Mouse (Mus musculus) forebrain, embryonic 13.5 days (tissue): ENCODE results near the gene Tmed8. TPM values are rescaled to one million over a fixed set of nuclear protein-coding genes. Genes with fewer than 3 reads are reported as not detected.

Experiments
- ATAC-seq: fragments of 200-750 bp; cut with Nextera tagmentation; 2 replicates; pipeline ENCODE4 v1.8.0; 2017
- H3K27ac ChIP-seq: fragments of 300-500 bp; sonication (generic); 2 replicates; pipeline ENCODE4 v1.5.1; 2015; ENCODE audit warnings: inconsistent platforms, mild to moderate bottlenecking, moderate library complexity
- H3K27me3 ChIP-seq: fragments of 300-500 bp; sonication (generic); 2 replicates; pipeline ENCODE4 v1.6.1; 2015; ENCODE audit warnings: mild to moderate bottlenecking, inconsistent platforms
- H3K36me3 ChIP-seq: fragments of 300-500 bp; sonication (generic); 2 replicates; pipeline ENCODE4 v1.6.1; 2015; ENCODE audit warnings: mild to moderate bottlenecking, inconsistent platforms; ENCODE audit not compliant: poor library complexity, severe bottlenecking
- H3K4me1 ChIP-seq: fragments of 300-500 bp; sonication (generic); 2 replicates; pipeline ENCODE4 v1.6.1; 2015; ENCODE audit warnings: inconsistent platforms
- H3K4me2 ChIP-seq: fragments of 300-500 bp; sonication (generic); 2 replicates; pipeline ENCODE4 v1.6.1; 2015; ENCODE audit warnings: inconsistent platforms, mild to moderate bottlenecking, moderate library complexity
- H3K4me3 ChIP-seq: fragments of 300-500 bp; sonication (generic); 2 replicates; pipeline ENCODE4 v1.5.1; 2015; ENCODE audit warnings: mild to moderate bottlenecking, inconsistent platforms
- H3K9ac ChIP-seq: fragments of 300-500 bp; sonication (generic); 2 replicates; pipeline ENCODE4 v1.6.1; 2015; ENCODE audit warnings: mild to moderate bottlenecking, inconsistent platforms
- H3K9me3 ChIP-seq: fragments of 300-500 bp; sonication (generic); replicated peaks from 2 replicates; pipeline ENCODE4 v1.6.1; 2016; ENCODE audit warnings: inconsistent platforms
- WGBS: fragments of 180-500 bp; shearing (Covaris S2); methylation state at CpG from one replicate; pipeline ENCODE4 v1.1.7; 2015; 5-methylcytosine and 5-hydroxymethylcytosine counted together
- polyA plus RNA-seq: library from polyadenylated mRNA; unstranded; fragments of >200 nt; fragmentation: Nextera tagmentation; extraction: Ambion mirVana; gene quantifications from 2 replicates; pipeline ENCODE4 v1.2.1, GENCODE M21; 2015

Gene Tmed8
- polyA plus RNA-seq, 1 experiment from 2014 or later, result 2.6 TPM

GRCm38 (mm10) chr12:87131181-87131580 is 69.1 kb downstream of the Tmed8 start:
- H3K4me2 ChIP-seq, result no peak overlapping the region
- H3K9ac ChIP-seq, result peak overlapping the region; percentile 34; the same call in 1 of the 2 replicates
- no peak overlapping the region for H3K4me3 ChIP-seq
- peaks cover 12% of the 10 kb centered on the region for H3K4me1 ChIP-seq
- 41% methylated on average over 2 of the region's 2 CpGs for WGBS
- peak; percentile 43; the same call in 1 of the 2 replicates for ATAC-seq
- H3K9me3 ChIP-seq, result no peaks in the 10 kb centered on the region
- peak overlapping the region; percentile 57; the same call in 1 of the 2 replicates for H3K27ac ChIP-seq
- no peaks in the 10 kb centered on the region for H3K27me3 ChIP-seq
- peaks cover 55% of the 10 kb centered on the region for H3K36me3 ChIP-seq

GRCm38 (mm10) chr12:87130224-87130623 is 70.0 kb downstream of the Tmed8 start:
- WGBS, result 94% methylated on average over 4 of the region's 4 CpGs
- Histone ChIP-seq H3K4me3 (no peak overlapping the region), H3K36me3 (peaks cover 53% of the 10 kb centered on the region), H3K4me2 (no peak overlapping the region), H3K9ac (no peak overlapping the region), H3K27ac (no peak overlapping the region), H3K4me1 (peaks cover 12% of the 10 kb centered on the region), H3K9me3 (no peaks in the 10 kb centered on the region), H3K27me3 (no peaks in the 10 kb centered on the region)
- no peak for ATAC-seq

- Histone ChIP-seq H3K4me1 (peaks cover 11% of the 10 kb centered on the region), H3K4me2 (no peak overlapping the region), H3K27me3 (no peaks in the 10 kb centered on the region), H3K4me3 (no peak overlapping the region), H3K36me3 (peaks cover 56% of the 10 kb centered on the region), H3K9ac (no peak overlapping the region), H3K9me3 (no peaks in the 10 kb centered on the region), H3K27ac (no peak overlapping the region)
- ATAC-seq, result no peak
- WGBS, result 62% methylated on average over 4 of the region's 4 CpGs
Measured at GRCm38 (mm10) chr12:87127256-87127655, 73.0 kb downstream of the Tmed8 start.

- no peak overlapping the region for H3K27ac ChIP-seq
- no peak overlapping the region for H3K9ac ChIP-seq
- no peaks in the 10 kb centered on the region for H3K9me3 ChIP-seq
- no peaks in the 10 kb centered on the region for H3K27me3 ChIP-seq
- 95% methylated on average over 4 of the region's 4 CpGs for WGBS
- H3K36me3 ChIP-seq, result peaks cover 56% of the 10 kb centered on the region
- H3K4me1 ChIP-seq, result no peaks in the 10 kb centered on the region
- no peak overlapping the region for H3K4me2 ChIP-seq
- no peak for ATAC-seq
- H3K4me3 ChIP-seq, result no peak overlapping the region
Measured at GRCm38 (mm10) chr12:87121918-87122589, 78.2 kb downstream of the Tmed8 start.

Other genes starting within 250 kb of the Tmed8 start
- 2.3 and 2.7 TPM in 2 replicates for gene Zdhhc22, start 210.0 kb downstream of the Tmed8 start, polyA plus RNA-seq
- gene Tmem63c, start 179.1 kb downstream of the Tmed8 start, polyA plus RNA-seq, result 1.6 and 2.2 TPM in 2 replicates
- gene Ngb, start 97.9 kb downstream of the Tmed8 start, polyA plus RNA-seq, result 0.66 and 1.0 TPM in 2 replicates
- 27.2 and 29.5 TPM in 2 replicates for gene Gstz1, start 53.3 kb downstream of the Tmed8 start, polyA plus RNA-seq
- gene Pomt2, start 52.5 kb downstream of the Tmed8 start, polyA plus RNA-seq, result 10.5 and 12.0 TPM in 2 replicates
- gene Samd15, start 731 bp downstream of the Tmed8 start, polyA plus RNA-seq, result 1.3 and 2.5 TPM in 2 replicates
- 1.5 and 1.6 TPM in 2 replicates for gene Noxred1, start 38.3 kb upstream of the Tmed8 start, polyA plus RNA-seq
- gene Vipas39, start 65.8 kb upstream of the Tmed8 start, polyA plus RNA-seq, result 68.8 and 73.3 TPM in 2 replicates
- gene Ahsa1, start 66.0 kb upstream of the Tmed8 start, polyA plus RNA-seq, result 216 and 228 TPM in 2 replicates
- gene Ism2, start 99.3 kb upstream of the Tmed8 start, polyA plus RNA-seq, result 1.5 and 2.6 TPM in 2 replicates
- gene Sptlc2, start 187.9 kb upstream of the Tmed8 start, polyA plus RNA-seq, result 50.1 and 50.6 TPM in 2 replicates
- gene Slirp, start 243.4 kb upstream of the Tmed8 start, polyA plus RNA-seq, result 327 and 345 TPM in 2 replicates
- gene Alkbh1, start 243.6 kb upstream of the Tmed8 start, polyA plus RNA-seq, result 47.2 and 56.5 TPM in 2 replicates